Mouse (Mus musculus): ENCODE data around the gene Noc2l. TPM values are rescaled to one million over a fixed set of nuclear protein-coding genes. Genes with fewer than 3 reads are reported as not detected.

Noc2l gene
- polyA plus RNA-seq, 1 experiment from 2014 or later, result 20.5 TPM

DNA sequence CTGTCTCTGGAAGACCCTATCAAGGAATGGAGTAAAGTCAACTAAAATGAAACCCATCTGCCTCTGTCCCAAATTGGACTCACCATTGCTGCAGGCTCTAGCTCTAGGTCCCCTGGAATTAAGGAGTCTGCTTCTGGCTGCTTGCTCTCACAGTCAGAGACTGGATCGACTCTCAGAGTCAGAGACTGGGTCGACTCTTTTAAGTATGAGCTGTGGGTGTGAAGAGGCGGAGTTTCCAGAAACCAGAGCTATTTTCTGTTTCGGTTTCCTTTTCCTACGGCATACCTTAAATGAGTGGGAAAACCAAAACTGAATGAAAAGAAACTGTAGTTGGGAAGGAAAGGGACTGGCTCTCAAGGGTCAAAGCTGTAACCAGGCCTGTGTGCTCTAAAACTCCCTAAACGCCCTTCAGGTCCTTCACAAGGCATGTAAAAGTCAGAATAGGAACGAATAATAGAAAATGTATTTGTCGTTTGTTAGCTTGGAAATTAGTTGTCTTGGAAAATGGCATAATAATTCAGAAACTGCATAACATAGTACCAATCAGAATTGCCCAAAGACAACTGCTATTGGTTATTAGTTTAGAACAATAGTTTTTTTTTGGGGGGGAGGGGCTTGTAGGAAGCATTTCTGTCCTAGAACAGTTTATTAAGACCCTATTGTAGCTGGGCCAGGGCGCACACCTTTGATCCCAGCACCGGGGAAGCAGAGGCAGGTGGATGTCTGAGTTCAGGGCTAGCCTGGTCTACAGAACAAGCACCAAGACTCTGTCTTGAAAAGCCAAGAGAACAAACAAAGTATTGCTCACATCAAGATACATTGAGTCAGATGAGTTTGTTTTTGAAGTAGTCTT is 35.0 kb upstream of the Noc2l start, which contains the start of gene Isg15:
Isg15 (minus strand) TSS at position 196 of the 853 bp plus-strand sequence.
- ATAC-seq, result no peak
- H3K36me3 ChIP-seq (replicated peaks; ENCODE audit: insufficient read depth, low read length), result no peaks in the 10 kb centered on the region
- peaks cover 32% of the 10 kb centered on the region for H3K4me1 ChIP-seq (ENCODE audit: insufficient read depth)
- peak within 1 kb of the TSS; percentile 96 for H3K27ac ChIP-seq (ENCODE audit: low read depth)
- no peaks in the 10 kb centered on the region for H3K9me3 ChIP-seq (ENCODE audit: low read length)
- TF ChIP-seq EP300 (IDR thresholded peaks at IDR 0.05; ENCODE audit: low read depth) (0 out of 2 replicates have a peak, but pooled peaks have one; percentile 24), CTCF (IDR thresholded peaks at IDR 0.05; ENCODE audit: low read depth) (no peak)
- no peak for DNase-seq
- peak within 1 kb of the TSS; percentile 99 for H3K4me2 ChIP-seq (ENCODE audit: low read depth, low read length)
- 41% methylated on average over 10 of the region's 10 CpGs for WGBS (ENCODE audit: insufficient replicate concordance)
- H3K4me3 ChIP-seq (ENCODE audit: low read depth, low read length), result peak within 1 kb of the TSS; percentile 87
- H3K9ac ChIP-seq (replicated peaks), result peak within 1 kb of the TSS; percentile 12
- peaks cover 25% of the 10 kb centered on the region for H3K27me3 ChIP-seq (ENCODE audit: insufficient read depth, low read length)

DNA sequence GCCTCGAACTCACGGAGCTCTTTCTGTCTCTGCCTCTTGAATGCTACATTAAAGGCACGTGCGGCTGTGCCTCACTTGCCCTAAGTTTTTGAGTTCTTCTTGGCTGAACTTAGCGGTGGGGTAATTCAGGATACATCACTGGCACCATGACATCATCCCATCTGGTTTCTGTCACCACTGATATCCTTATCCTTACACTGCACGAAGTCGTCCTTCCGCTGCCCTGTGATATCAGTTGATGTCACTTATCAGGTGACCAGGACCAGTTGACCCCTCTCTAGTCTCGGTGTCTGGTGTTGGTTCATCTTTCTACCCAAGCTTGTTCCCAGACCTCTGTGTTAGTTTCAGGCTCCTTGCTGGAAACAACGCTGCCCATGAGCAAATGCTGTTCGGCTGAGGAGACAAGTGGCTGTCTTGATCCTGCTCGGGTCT is 33.3 kb upstream of the Noc2l start:
- DNase-seq (peak; percentile 57), ATAC-seq (peak; percentile 61)
- no peak for TF ChIP-seq CTCF (IDR thresholded peaks at IDR 0.05; ENCODE audit: low read depth)
- TF ChIP-seq EP300 (IDR thresholded peaks at IDR 0.05; ENCODE audit: low read depth), result peak; percentile 98
- 27% methylated on average over 12 of the region's 12 CpGs for WGBS (ENCODE audit: insufficient replicate concordance)
- Histone ChIP-seq H3K9ac (replicated peaks) (peak overlapping the region; percentile 67), H3K4me1 (ENCODE audit: insufficient read depth) (peaks cover 23% of the 10 kb centered on the region), H3K36me3 (replicated peaks; ENCODE audit: insufficient read depth, low read length) (no peaks in the 10 kb centered on the region), H3K27me3 (ENCODE audit: insufficient read depth, low read length) (peaks cover 16% of the 10 kb centered on the region), H3K27ac (ENCODE audit: low read depth) (peak overlapping the region; percentile 70), H3K4me3 (ENCODE audit: low read depth, low read length) (peak overlapping the region; percentile 65), H3K4me2 (ENCODE audit: low read depth, low read length) (peak overlapping the region; percentile 87), H3K9me3 (ENCODE audit: low read length) (no peaks in the 10 kb centered on the region)

DNA sequence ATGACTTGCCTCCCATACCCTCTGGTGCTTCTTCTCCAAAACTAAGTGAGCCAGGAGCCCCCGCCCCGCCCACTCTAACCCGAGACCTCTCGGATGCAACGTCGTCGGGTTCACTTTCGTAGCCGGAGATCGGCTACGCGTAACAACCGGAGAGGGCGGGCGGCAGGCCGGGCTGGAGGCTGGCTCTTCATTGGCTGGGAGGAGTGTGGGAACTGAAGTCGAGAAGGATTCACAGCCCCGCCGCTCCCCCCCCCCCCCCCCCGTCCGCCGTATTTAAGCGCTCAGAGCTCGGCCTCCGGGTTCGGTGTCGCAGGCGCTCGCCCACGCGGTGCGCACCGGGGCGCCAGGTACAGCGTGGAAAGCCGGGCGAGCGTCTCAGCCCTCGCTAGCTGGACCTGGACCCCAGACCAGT is 32.8 kb upstream of the Noc2l start, which contains the start of gene AW011738:
AW011738 (plus strand) TSS at position 304 of the 412 bp plus-strand sequence.
- peak; percentile 81 for ATAC-seq
- H3K27ac ChIP-seq (ENCODE audit: low read depth), result peak within 1 kb of the TSS; percentile 70
- H3K4me2 ChIP-seq (ENCODE audit: low read depth, low read length), result peak within 1 kb of the TSS; percentile 87
- no peak for TF ChIP-seq CTCF (IDR thresholded peaks at IDR 0.05; ENCODE audit: low read depth)
- no peak for TF ChIP-seq EP300 (IDR thresholded peaks at IDR 0.05; ENCODE audit: low read depth)
- peaks cover 23% of the 10 kb centered on the region for H3K4me1 ChIP-seq (ENCODE audit: insufficient read depth)
- DNase-seq, result peak; percentile 83
- H3K36me3 ChIP-seq (replicated peaks; ENCODE audit: insufficient read depth, low read length), result no peaks in the 10 kb centered on the region
- peaks cover 16% of the 10 kb centered on the region for H3K27me3 ChIP-seq (ENCODE audit: insufficient read depth, low read length)
- no peaks in the 10 kb centered on the region for H3K9me3 ChIP-seq (ENCODE audit: low read length)
- WGBS (ENCODE audit: insufficient replicate concordance), result under 1% methylated on average over 34 of the region's 39 CpGs
- H3K4me3 ChIP-seq (ENCODE audit: low read depth, low read length), result peak within 1 kb of the TSS; percentile 65
- peak within 1 kb of the TSS; percentile 67 for H3K9ac ChIP-seq (replicated peaks)

DNA sequence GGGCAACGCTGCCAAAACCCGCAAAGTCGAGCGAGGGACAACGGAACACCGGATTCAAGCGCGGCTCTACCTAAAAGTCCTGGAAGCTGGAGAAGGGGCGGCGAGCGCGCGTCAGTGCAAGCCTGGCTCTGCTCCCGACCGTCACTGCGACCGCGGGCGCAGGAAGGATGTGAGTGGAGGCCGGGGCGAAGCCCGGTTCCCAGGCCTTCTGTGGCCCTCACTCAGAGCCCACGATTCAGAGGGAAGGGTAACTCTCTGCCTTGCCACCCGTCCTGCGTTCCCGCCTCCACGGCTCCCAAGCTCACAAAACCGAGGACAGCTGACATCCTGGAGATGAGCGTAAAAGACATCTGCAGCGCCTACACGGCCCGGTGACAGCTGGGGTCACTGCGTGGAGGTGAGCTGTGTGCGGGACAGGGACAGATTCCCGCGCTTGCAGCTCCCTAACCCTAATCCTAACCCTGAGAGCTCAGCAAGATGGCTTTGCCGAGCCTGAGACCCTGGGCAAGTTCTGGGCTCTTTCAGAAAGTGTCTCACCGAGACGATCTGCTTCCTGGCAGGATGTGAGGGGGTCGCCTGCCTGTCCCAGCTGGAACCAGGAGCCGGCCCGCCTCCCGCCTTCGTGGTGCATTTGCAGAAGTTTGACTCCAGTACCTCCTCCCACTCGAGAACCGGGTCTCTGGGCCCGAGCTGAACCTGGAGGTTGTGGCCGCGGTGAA is 32.2 kb upstream of the Noc2l start:
- Histone ChIP-seq H3K9me3 (ENCODE audit: low read length) (no peaks in the 10 kb centered on the region), H3K27me3 (ENCODE audit: insufficient read depth, low read length) (peaks cover 16% of the 10 kb centered on the region), H3K4me3 (ENCODE audit: low read depth, low read length) (peak overlapping the region; percentile 65), H3K4me2 (ENCODE audit: low read depth, low read length) (peak overlapping the region; percentile 87), H3K36me3 (replicated peaks; ENCODE audit: insufficient read depth, low read length) (no peaks in the 10 kb centered on the region), H3K4me1 (ENCODE audit: insufficient read depth) (peaks cover 23% of the 10 kb centered on the region), H3K27ac (ENCODE audit: low read depth) (peak overlapping the region; percentile 70), H3K9ac (replicated peaks) (peak overlapping the region; percentile 67)
- under 1% methylated on average over 49 of the region's 49 CpGs for WGBS (ENCODE audit: insufficient replicate concordance)
- no peak for TF ChIP-seq CTCF (IDR thresholded peaks at IDR 0.05; ENCODE audit: low read depth)
- no peak for TF ChIP-seq EP300 (IDR thresholded peaks at IDR 0.05; ENCODE audit: low read depth)
- no peak for DNase-seq
- ATAC-seq, result peak; percentile 26

DNA sequence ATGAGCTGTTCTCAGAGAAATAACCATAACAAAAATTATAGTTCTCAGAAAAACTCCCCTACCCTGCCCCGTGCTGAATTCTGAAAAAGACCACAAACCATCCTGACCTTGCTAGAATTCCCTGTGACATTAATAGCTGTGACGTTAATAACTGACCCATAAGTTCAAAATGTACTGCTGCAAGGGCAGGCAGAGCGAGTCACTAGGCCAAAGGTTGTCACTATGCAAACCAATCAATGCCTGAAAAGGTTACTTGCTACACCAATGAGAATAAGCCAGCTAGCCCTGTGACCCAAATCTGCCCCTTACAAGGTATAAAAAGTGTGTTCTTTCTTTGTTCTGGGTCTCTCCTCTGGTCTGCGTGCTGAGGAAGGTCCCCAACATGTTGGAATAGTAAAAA is 26.9 kb upstream of the Noc2l start:
- H3K9ac ChIP-seq (replicated peaks), result no peak overlapping the region
- peaks cover 11% of the 10 kb centered on the region for H3K27me3 ChIP-seq (ENCODE audit: insufficient read depth, low read length)
- DNase-seq, result no peak
- no peaks in the 10 kb centered on the region for H3K36me3 ChIP-seq (replicated peaks; ENCODE audit: insufficient read depth, low read length)
- TF ChIP-seq EP300 (IDR thresholded peaks at IDR 0.05; ENCODE audit: low read depth) (no peak), CTCF (IDR thresholded peaks at IDR 0.05; ENCODE audit: low read depth) (no peak)
- WGBS (ENCODE audit: insufficient replicate concordance), result 75% methylated on average over 4 of the region's 4 CpGs
- H3K9me3 ChIP-seq (ENCODE audit: low read length), result no peaks in the 10 kb centered on the region
- ATAC-seq, result peak; percentile 51; the same call in 1 of the 2 replicates
- H3K4me3 ChIP-seq (ENCODE audit: low read depth, low read length), result no peak overlapping the region
- peaks cover 3% of the 10 kb centered on the region for H3K4me1 ChIP-seq (ENCODE audit: insufficient read depth)
- no peak overlapping the region for H3K27ac ChIP-seq (ENCODE audit: low read depth)
- no peak overlapping the region for H3K4me2 ChIP-seq (ENCODE audit: low read depth, low read length)

Data from liver, postnatal 0 days (tissue).